Mouse (Mus musculus) layer of hippocampus, adult 9-11 months (tissue): ENCODE results near the gene Ank3.
A peak's percentile ranks its signal among the peaks of the same experiment; 100 is the strongest.

Source experiments
- DNase-seq: peaks from one replicate; pipeline ENCODE4 v3.0.0; 2022

Gene Ank3

DNA sequence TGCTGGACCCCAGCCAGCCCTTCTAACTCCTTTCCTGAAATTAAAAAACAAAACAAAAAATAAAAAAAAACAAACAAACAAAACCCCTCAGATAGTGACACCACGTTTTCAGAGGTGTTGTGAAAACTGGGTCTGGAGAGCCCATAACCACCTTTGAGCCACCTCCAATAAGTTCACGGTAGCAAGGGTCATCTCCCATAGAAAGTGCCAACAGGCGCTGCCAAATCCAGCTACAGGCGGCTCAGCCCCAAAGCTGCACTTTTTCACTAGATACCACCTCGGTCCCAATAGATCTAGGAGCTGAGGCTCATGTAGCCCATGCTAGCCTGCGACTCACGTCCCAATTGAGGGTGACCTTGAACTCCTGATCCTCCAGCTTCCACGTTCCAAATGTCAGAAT lies 547.7 kb downstream of the Ank3 start:
- no peak for DNase-seq

DNA sequence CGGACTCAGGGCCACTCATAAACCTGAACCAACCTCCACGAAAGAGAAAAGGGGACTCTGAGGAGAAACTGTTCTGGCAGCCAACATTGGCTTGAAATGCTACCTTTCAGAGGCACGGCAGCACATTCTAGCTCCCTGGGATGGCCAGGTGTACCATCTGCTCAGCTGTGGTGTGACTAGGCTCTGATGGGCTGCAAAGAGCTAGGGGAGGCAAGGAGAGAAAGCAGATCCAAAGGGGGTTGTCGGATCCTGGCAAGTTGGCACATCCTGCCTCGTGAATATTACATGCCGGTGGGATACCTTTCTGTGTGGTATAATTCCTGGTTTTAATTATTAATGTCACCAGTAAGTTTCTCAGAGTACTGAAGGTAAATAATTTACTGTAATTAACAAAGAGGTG lies 548.5 kb downstream of the Ank3 start:
- DNase-seq, result no peak

DNA sequence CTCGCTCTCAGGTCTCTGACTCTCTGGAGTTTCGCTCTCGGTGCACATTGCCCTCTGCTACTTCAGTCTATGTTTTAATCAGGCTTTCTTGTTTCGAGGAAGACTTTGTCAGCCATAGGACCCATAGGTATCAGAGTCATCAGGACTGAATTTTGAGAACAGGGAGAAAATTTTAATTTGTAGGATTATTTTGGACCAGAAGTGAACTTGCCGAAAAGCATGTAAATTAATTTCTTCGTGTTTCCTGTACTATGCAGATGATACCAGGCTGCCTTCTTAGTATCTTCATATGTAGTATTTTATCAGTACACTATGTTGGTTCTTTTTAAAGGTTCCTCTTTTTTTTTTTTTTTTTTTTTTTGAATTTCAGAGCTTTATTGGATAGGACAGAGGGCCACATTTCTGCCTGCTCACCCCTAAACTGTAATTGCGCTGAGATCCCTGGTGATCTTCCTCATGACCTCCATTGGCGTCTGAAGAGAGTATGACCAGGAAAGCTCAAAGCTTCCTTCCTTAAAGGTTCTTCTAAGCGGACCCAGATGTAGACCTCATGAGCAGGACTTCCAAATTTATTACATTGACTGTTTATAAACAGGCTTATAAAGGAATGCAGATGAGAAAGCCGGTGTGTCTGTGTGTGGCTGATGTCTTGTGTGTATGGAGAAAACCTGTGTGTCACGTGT lies 551.8 kb downstream of the Ank3 start:
- DNase-seq, result no peak

- DNase-seq, result no peak
Observed at GRCm38 (mm10) chr10:69950919-69951236, 552.3 kb downstream of the Ank3 start.

DNA sequence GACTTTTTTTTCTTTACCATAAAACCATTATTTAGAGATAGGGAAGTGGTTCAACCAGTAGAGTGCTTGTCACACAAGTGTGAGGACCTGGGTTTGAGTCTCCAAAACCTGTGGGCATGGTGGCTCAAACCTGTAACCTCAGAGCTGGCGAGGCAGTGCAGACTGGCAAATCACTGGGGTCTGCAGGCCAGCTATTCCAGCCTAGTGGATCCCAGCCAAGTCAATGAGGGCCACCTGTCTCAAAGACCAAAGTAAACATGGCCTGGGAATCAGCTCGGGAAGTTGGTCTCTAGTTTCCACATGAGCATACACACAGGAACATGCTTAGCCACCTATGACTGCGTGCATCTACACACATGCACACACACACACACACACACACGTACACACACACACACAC lies 552.9 kb downstream of the Ank3 start:
- DNase-seq, result no peak

- no peak for DNase-seq
Observed at GRCm38 (mm10) chr10:69952316-69952715, 553.7 kb downstream of the Ank3 start.

DNA sequence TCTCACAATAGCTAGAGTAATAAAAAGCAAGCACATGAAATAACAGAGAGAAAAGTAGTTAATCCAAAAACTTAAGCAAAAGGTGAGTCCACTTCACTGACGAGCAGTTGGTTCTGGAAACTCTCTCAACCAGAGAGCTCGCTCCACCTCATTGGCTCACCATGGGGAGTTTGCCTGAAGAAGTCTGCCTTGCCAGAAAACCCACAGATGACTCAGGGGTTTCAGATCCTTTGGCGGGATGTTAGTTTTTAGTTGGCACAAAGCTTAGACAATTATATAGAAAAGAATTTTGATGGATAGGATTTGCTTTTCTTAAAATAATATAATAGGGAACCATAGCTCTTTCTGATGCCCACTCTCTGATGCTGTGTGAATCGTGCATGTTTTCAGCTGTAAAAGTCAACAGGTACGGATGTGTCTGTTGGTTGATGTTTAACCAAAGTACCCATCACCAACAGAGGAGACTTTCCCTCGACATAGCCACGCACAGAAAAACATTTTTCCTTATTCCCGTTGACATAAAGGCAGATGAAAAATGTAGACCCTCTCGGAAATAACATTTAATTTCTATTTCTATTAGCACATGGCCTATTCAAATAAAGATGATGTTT lies 556.2 kb downstream of the Ank3 start:
- DNase-seq, result no peak

DNA sequence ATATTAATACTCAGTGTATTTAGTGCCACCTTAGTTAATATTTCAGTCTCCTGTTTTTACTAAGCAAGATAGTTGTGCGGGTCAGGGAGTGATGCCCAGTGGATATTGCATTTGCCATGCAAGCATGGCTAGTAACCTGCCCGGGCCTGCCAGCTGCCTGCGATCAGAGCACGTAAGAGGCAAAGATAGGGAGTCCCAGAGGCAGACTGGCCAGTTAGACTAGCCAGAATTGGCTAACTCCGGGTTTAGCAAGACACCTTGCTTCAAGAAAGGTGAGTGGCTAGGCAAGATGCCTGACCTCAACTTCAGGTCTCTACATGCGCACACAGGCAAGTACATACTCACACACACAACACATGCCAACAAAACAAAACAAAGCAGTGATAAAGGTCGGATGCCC lies 563.7 kb downstream of the Ank3 start:
- DNase-seq, result no peak

DNA sequence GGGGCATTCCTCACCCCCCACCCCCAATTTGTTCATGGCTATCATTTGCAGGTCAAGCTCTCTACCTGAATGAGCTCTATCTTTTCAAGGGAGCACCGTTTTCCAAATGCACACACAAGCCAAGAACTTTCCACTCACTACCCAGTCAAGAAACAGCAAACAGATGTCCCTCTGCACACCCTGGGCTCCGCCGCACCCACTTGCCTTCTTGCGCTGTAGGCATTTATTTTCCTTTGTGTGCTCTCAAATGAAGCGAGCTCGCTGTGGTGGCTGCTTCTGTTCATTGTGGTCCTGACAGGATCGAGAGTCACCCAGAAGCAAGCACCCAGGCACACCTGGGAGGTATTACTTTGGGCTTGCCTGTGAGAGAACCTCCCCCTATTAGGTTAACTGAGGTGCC lies 564.4 kb downstream of the Ank3 start:
- no peak for DNase-seq

DNA sequence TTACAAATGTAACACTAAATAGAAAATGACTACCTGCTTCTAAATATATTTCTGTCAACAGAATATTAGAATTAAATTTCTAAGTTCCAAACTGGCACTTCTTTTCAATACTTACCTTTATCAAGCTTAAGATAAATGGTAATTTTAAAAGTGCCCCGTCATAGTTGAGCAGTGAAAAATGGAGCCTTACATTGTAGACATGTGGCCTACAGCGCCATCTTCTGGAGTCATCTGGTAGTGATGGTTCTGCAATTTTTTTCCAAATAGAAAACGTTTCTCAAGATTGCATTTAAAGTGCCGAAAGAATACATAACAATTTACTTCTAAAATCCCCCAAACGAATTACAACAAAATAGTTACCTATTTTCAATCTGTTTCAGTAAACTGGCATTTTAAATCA lies 566.0 kb downstream of the Ank3 start:
- no peak for DNase-seq

GRCm38 (mm10) chr10:69965085-69965484 lies 566.5 kb downstream of the Ank3 start:
- no peak for DNase-seq

- no peak for DNase-seq
Observed at GRCm38 (mm10) chr10:69967994-69968393, 569.4 kb downstream of the Ank3 start.

DNA sequence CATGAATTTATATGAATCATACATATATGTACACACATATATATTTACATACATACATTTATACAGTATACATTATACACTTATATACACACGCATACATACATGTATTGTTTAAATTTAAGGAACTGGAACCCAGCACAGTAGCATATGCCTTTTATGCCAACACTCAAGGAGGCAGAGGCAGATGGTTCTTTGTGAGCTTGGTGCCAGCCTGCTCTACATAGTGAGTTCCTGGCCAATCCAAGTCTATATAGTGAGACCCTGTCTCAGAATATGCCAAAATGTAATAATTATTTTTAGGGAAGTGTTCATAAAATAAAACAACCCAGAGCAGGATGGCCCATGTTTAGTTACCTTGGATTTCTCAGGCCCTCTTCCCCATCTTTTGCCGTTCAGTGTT lies 581.1 kb downstream of the Ank3 start:
- no peak for DNase-seq

DNA sequence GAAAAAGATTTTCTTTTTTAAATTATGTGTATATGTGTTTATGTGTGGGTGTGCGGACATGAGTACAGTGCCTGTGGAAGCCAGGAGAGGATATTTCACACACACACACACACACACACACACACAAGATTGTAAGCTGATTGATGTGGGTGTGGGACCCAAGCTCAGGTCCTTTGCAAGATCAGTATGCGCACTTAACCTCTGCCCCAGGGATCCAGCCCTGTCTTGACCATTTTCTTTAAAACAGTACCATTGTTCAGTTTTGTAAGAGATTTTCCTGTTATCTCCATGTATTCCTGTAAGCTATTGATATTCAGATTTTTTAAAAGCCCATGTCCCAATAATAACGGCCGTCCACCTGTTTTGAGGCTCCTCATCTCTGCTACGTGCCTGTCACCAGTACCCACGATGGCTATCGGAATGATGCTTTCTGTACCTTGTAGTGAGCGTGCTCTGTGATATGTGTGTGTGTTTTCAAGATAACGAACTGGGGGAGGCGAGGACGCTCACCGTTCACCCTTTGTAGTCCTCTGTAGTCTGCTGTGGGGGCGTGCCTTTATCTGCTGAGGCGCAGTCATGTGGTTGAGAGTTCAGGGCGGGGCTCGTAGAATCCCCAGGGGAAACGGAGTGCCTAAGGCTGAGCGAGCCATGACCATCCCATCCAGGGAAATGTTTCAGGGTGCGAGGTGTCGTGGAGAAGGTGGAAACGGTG lies 583.0 kb downstream of the Ank3 start:
- DNase-seq, result no peak

DNA sequence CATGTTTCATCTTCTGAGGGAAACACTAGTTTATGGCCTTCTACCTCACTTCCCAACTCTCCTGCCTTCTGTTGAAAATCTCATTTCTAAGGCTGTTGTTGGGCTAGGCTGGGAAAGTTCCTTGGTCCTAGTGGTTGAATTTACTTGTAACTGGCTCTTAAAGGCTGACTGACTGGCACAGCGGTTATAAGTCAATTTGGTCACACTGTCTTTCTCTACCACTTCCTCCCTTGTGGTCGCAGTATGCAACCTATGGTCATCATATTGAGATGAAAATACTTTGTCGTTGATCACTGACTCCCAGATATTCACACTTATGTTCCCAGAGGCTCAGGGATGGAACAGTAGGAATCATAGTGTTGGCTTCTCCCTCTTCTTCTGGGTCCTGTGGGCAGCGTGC lies 584.1 kb downstream of the Ank3 start:
- no peak for DNase-seq

DNA sequence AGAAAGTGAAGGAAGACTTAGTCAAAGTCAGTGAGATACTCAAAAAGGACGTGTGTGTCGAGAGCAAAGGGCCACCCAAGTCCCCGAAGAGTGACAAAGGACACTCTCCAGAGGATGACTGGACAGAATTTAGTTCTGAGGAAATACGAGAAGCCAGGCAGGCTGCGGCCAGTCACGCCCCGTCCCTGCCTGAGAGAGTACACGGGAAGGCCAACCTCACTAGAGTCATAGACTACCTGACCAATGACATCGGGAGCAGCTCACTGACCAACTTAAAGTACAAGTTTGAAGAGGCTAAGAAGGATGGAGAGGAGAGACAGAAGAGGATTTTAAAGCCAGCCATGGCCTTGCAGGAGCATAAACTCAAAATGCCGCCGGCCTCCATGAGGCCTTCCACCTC lies 588.9 kb downstream of the Ank3 start:
- no peak for DNase-seq

DNA sequence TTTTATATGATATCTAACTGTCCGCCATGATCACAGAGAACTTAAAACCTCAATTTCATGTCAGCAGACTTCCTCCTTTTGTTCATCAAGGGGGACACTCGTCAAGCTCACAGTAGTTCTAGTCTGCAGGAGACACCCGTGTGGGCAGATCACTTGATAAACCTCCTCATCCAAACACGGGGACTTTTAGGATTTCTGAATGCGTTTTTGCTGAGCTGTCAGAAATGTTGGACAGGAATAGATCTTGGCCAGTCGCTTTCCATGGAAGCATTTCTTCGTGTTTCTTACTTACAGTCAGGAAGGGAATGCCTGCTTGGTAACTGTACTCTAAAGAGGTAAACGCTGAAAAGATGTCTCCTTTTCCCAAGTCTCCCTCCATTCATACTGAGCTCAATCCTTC lies 598.5 kb downstream of the Ank3 start:
- DNase-seq, result no peak

DNA sequence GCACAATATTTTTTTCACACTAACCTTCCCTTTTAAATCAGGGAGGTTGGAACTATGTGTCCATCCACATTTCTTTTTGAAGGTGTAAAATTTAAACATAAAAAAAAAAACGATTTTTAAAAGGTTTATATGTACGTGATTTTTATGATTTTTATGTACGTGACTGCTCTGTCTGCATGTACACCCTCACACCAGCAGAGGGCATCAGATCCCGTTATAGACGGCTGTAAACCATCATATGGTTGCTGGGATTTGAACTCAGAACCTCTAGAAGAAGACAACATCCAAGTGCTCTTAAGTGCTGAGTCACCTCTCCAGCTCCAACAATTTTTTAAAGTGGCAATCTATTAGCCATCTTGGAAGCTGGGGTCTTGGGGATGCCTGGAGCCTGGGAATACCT lies 605.5 kb downstream of the Ank3 start:
- no peak for DNase-seq

GRCm38 (mm10) chr10:70004831-70005230 lies 606.3 kb downstream of the Ank3 start:
- no peak for DNase-seq

DNA sequence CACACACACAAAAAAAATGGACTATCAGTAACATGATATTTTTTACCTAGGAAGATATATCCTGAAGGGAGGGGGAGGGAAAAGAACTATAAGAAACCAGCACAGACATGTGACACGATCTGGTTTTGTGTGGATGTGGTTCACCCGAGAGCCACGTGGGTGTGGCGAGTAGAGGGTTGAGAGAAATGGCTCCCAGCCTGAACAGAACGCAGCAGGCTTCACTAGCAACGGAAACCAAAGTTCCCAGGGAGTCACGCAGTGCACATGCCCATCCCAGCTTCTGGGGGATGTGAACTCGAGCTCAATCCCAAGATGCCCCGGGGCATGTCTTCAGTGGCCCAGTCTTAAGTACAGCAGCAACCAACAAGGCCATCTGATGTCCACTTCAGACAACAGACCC lies 607.8 kb downstream of the Ank3 start:
- no peak for DNase-seq

DNA sequence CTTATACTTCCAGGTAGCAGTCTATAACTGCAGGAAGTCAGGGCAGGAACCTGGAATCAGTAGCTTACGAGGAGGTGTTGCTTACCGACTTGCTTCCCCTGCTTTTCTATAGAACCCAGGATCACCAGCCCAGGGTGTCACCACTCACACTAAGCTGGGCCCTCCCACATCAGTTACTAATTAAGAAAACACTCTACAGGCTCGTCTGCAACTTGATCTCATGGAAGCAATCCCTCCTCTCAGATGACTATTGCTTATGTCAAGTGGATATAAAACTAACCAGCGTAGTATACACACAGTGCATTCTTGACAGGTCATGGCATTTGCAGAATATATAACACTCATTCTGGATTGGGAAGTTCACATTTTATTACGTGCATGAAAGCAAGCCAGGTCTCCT lies 613.2 kb downstream of the Ank3 start:
- DNase-seq, result no peak

DNA sequence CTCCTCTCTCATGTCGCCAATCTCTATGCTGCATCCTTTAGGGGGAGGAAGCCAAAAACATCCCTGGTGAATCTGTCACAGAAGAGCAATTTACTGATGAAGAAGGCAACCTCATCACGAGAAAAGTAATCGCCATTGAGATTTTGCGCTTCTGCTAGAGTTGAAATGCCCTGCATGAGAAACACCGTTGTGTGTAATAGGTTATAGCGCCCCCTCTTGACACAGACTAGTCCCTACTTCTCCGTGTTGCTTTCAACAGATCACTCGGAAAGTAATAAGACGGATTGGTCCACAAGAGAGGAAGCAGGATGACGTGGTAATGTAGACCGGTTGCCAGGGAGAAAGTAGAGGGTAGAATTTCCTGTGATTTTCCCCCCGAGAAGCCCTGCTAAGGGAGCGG lies 615.4 kb downstream of the Ank3 start:
- no peak for DNase-seq

- no peak for DNase-seq
Observed at GRCm38 (mm10) chr10:70015201-70015600, 616.6 kb downstream of the Ank3 start.

DNA sequence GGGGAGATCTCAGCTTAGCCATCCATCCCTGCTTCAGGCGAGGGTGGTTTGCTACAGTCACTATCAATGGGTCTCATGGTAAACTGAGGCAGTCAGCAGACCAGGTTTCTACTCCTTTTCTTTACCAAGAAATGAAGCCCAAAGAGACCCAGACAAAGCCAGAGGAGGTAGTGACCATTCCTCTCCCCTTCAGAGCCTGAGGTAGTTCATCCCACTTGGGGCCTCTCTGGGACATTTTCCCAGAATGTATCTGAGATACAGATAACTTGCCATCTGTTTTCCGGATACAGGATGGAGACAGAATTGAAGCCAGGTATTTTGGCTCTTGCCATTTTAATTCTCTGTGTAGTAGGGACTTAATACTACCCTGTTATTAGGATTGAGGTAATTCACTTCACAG lies 620.1 kb downstream of the Ank3 start:
- DNase-seq, result no peak

- DNase-seq, result peak; percentile 13
Observed at GRCm38 (mm10) chr10:70021667-70022066, 623.1 kb downstream of the Ank3 start.
